Mouse (Mus musculus) ES-E14 (cell line): Measurements from ENCODE around the gene Dok1. TPM values are rescaled to one million over a fixed set of nuclear protein-coding genes. Genes with fewer than 3 reads are reported as not detected.

Source experiments
- DNase-seq: peaks from one replicate; pipeline ENCODE4 v3.0.0-alpha.2; 2013; ENCODE audit warnings: low read depth, low spot score
- H3K27ac ChIP-seq: 2 replicates; pipeline ENCODE4 v1.5.1; 2012; ENCODE audit warnings: low read depth, mild to moderate bottlenecking, low read length, moderate library complexity, mixed read lengths; ENCODE audit not compliant: poor library complexity, insufficient read depth, severe bottlenecking
- H3K36me3 ChIP-seq: 2 replicates; pipeline ENCODE4 v1.6.1; 2012; ENCODE audit warnings: mild to moderate bottlenecking, low read length, moderate library complexity, mixed read lengths; ENCODE audit not compliant: control insufficient read depth, poor library complexity, insufficient read depth, severe bottlenecking
- H3K4me1 ChIP-seq, 2 experiments: fragments of 150-350 bp in 1 of 2; sonication (generic) in 1 of 2; 2 replicates each; pipeline ENCODE4 v1.6.1; 2012; ENCODE audit warnings: low read length in 2 of 2, mild to moderate bottlenecking in 1 of 2, mixed read lengths in 1 of 2; ENCODE audit not compliant: control insufficient read depth in 2 of 2, insufficient read depth in 2 of 2, poor library complexity in 1 of 2
- H3K4me3 ChIP-seq, 2 experiments: fragments of 150-350 bp in 1 of 2; sonication (generic) in 1 of 2; 2 replicates each; pipeline ENCODE4 v1.5.1; 2012; ENCODE audit warnings: low read length in 2 of 2, low read depth in 1 of 2, mild to moderate bottlenecking in 1 of 2, mixed read lengths in 1 of 2; ENCODE audit not compliant: insufficient read depth in 1 of 2, poor library complexity in 1 of 2, severe bottlenecking in 1 of 2
- H3K9ac ChIP-seq: 2 replicates; pipeline ENCODE4 v1.6.1; 2012; ENCODE audit warnings: low read depth, mild to moderate bottlenecking, low read length, mixed read lengths; ENCODE audit not compliant: poor library complexity, insufficient read depth, severe bottlenecking
- H3K9me3 ChIP-seq: fragments of 150-350 bp; sonication (generic); 2 replicates; pipeline ENCODE4 v1.6.1; 2012; ENCODE audit warnings: low read depth, mild to moderate bottlenecking, low read length; ENCODE audit not compliant: control insufficient read depth, insufficient read depth
- CHD2 ChIP-seq: IDR thresholded peaks from 2 replicates; pipeline ENCODE4 v1.6.1; 2014; ENCODE audit warnings: mild to moderate bottlenecking, low read depth, low read length, inconsistent platforms
- HCFC1 ChIP-seq: IDR thresholded peaks from 2 replicates; pipeline ENCODE4 v1.6.1; 2012; ENCODE audit warnings: low read length, inconsistent platforms, borderline replicate concordance; ENCODE audit not compliant: insufficient read depth
- MAFK ChIP-seq: IDR thresholded peaks from 2 replicates; pipeline ENCODE4 v1.6.1; 2014; ENCODE audit warnings: mild to moderate bottlenecking, low read depth, low read length, inconsistent platforms; ENCODE audit not compliant: insufficient read depth
- ZC3H11A ChIP-seq: IDR thresholded peaks from 2 replicates; pipeline ENCODE4 v1.6.1; 2012; ENCODE audit warnings: low read depth, mild to moderate bottlenecking, inconsistent platforms, low read length, borderline replicate concordance
- ZNF384 ChIP-seq: IDR thresholded peaks from 2 replicates; pipeline ENCODE4 v1.6.1; 2012; ENCODE audit warnings: low read depth, low read length, inconsistent platforms
- in situ Hi-C, 2 experiments: fragments of 600-800 bp; cut with MboI; formaldehyde crosslinking; loops; one replicate each; pipeline ENCODE4 v1.15.1; 2025; ENCODE audit warnings: low sequenced_read_pairs in 2 of 2, inconsistent platforms in 1 of 2; ENCODE audit not compliant: unreplicated experiment in 2 of 2
- total RNA-seq: library from RNA; depleted of rRNA; stranded (reverse); fragments of 300-350 nt; gene quantifications from 2 replicates; pipeline ENCODE4 v1.2.3, GENCODE M21; 2012

Gene Dok1
- total RNA-seq, 1 experiment = 14.9 TPM

DNA sequence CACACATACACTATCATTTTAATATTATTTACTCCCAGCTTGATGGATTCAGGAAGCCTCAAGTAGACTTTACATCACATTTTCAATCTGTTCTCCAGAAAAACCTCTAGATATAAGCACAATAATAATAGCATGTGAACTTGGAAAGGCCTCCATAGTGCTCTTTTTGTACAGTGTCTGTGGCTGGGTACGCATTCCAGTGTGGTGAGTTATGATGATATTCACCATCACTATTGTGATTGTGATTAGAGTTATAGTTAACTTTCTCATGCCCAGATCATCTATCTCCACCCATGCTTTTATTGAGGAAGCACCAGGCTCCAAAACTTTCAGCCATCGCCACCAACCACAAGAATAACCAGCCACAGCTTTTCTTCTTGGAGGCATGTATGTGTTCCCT lies 9.5 kb downstream of the Dok1 start:
- Histone ChIP-seq H3K4me3 (no peak overlapping the region), H3K4me1 (no peaks in the 10 kb centered on the region), H3K27ac (no peak overlapping the region), H3K36me3 (no peaks in the 10 kb centered on the region), H3K9ac (no peak overlapping the region), H3K9me3 (no peaks in the 10 kb centered on the region)
- no peak for TF ChIP-seq ZC3H11A
- TF ChIP-seq ZNF384 = no peak
- DNase-seq = no peak
- in situ Hi-C loops = no loop called here

- H3K4me3 ChIP-seq = no peak overlapping the region
- in situ Hi-C loops = no loop called here
- TF ChIP-seq CHD2 (no peak), MAFK (no peak), ZNF384 (no peak), HCFC1 (no peak), ZC3H11A (no peak)
- no peaks in the 10 kb centered on the region for H3K36me3 ChIP-seq
- H3K4me1 ChIP-seq = no peaks in the 10 kb centered on the region
- no peak for DNase-seq
- no peak overlapping the region for H3K27ac ChIP-seq
- no peaks in the 10 kb centered on the region for H3K9me3 ChIP-seq
- no peak overlapping the region for H3K9ac ChIP-seq
Observed at GRCm38 (mm10) chr6:83023008-83023407, 10.3 kb downstream of the Dok1 start.

DNA sequence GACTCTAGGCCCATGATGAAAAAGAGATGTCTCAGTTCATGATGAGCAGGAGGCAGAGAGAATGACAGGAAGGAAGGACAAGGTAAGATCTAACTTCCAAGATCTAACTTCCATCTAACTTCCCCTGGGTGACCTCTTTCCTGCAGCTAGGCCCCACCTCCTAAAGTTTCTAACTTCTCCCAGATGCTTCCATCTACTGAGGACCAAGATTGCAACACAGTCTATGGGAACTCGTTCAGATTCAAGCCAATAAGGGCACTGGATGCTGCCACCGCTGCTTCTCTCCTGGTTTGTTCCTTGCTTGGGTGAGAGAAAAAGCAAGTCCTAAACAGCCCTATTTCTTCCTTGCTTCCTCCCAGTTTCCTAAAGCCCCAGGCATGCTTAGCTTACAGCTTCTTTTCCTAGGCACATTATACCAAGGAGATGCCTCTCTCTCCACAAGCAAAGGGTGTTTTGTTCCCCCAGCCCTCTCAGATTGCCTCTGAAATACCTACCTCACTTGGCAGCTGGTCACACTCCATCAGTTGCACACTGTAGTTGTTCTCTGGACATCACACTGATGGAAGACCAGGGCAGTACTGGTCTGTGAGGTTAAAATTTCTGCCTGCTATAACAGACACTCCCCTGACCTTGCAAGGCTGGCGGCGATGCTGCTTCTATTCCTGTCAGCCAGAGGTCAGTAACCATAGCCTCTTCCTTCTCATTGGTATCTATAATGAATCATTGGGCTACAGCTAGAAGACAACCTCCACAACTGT lies 12.3 kb downstream of the Dok1 start:
- TF ChIP-seq HCFC1 (no peak), MAFK (no peak), ZNF384 (no peak), CHD2 (no peak)

DNA sequence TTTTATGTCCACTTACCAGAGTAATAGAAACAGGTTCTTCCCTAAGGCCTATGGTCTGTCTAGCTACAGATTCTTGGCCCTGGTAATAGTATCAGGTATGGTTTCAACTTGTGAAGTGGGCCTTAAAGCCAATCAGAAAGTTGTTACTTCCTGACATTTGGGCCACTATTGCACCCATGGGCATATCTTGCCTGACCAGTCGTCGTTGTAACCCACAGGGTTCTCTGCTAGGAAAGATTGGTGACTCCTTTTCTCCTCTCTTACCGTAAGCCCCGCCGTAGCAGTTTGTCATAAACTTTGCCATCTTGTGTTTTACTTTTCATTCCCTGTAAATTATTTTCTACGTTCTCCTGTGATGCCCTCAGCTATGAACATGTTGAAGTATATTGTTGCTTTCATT lies 13.2 kb downstream of the Dok1 start:
- no peak for DNase-seq
- Histone ChIP-seq H3K4me3 (no peak overlapping the region), H3K27ac (no peak overlapping the region), H3K9me3 (no peaks in the 10 kb centered on the region), H3K4me1 (no peaks in the 10 kb centered on the region), H3K9ac (no peak overlapping the region), H3K36me3 (no peaks in the 10 kb centered on the region)
- TF ChIP-seq HCFC1 (no peak), ZC3H11A (no peak), MAFK (no peak), CHD2 (no peak)
- in situ Hi-C loops = no loop called here

More for the DNA sequence above, 12.3 kb downstream of the Dok1 start:
- Histone ChIP-seq H3K4me3 (no peak overlapping the region), H3K4me1 (no peaks in the 10 kb centered on the region), H3K9me3 (no peaks in the 10 kb centered on the region), H3K27ac (no peak overlapping the region), H3K9ac (no peak overlapping the region), H3K36me3 (no peaks in the 10 kb centered on the region)
- in situ Hi-C loops = no loop called here
- no peak for DNase-seq

- H3K4me3 ChIP-seq = no peak overlapping the region
- no peak overlapping the region for H3K9ac ChIP-seq
- no peaks in the 10 kb centered on the region for H3K9me3 ChIP-seq
- no peak overlapping the region for H3K27ac ChIP-seq
- in situ Hi-C loops = no loop called here
- TF ChIP-seq ZC3H11A = no peak
- no peak for TF ChIP-seq ZNF384
- no peak for TF ChIP-seq MAFK
- no peak for TF ChIP-seq CHD2
- no peak for TF ChIP-seq HCFC1
- no peaks in the 10 kb centered on the region for H3K4me1 ChIP-seq
- DNase-seq = no peak
- no peaks in the 10 kb centered on the region for H3K36me3 ChIP-seq
Observed at GRCm38 (mm10) chr6:83019044-83019443, 14.2 kb downstream of the Dok1 start.
